Mouse (Mus musculus) midbrain, embryonic 11.5 days (tissue): ENCODE data around the gene Kdm2b. TPM values are rescaled to one million over a fixed set of nuclear protein-coding genes. Genes with fewer than 3 reads are reported as not detected.

Source experiments
- ATAC-seq: fragments of 200-750 bp; cut with Nextera tagmentation; 2 replicates; pipeline ENCODE4 v1.8.0; 2017; ENCODE audit warnings: moderate TSS enrichment, moderate library complexity; ENCODE audit not compliant: low FRiP score
- DNase-seq: peaks from one replicate; pipeline ENCODE4 v3.0.0; 2015; ENCODE audit warnings: low spot score; ENCODE audit errors: missing footprints
- H3K27ac ChIP-seq: fragments of 300-500 bp; sonication (generic); 2 replicates; pipeline ENCODE4 v1.5.1; 2014; ENCODE audit warnings: low read depth, low read length
- H3K27me3 ChIP-seq: fragments of 300-500 bp; sonication (generic); 2 replicates; pipeline ENCODE4 v1.6.1; 2014; ENCODE audit warnings: mild to moderate bottlenecking, low read length, moderate library complexity, mixed read lengths; ENCODE audit not compliant: control insufficient read depth, insufficient read depth
- H3K36me3 ChIP-seq: fragments of 300-500 bp; sonication (generic); 2 replicates; pipeline ENCODE4 v1.6.1; 2014; ENCODE audit warnings: mild to moderate bottlenecking, low read length, moderate library complexity, mixed read lengths; ENCODE audit not compliant: control insufficient read depth, insufficient read depth
- H3K4me1 ChIP-seq: fragments of 300-500 bp; sonication (generic); 2 replicates; pipeline ENCODE4 v1.6.1; 2014; ENCODE audit warnings: low read length; ENCODE audit not compliant: control insufficient read depth, insufficient read depth
- H3K4me2 ChIP-seq: fragments of 300-500 bp; sonication (generic); 2 replicates; pipeline ENCODE4 v1.6.1; 2014; ENCODE audit warnings: mild to moderate bottlenecking, moderate library complexity
- H3K4me3 ChIP-seq: fragments of 300-500 bp; sonication (generic); 2 replicates; pipeline ENCODE4 v1.5.1; 2014; ENCODE audit warnings: low read depth, low read length
- H3K9ac ChIP-seq: fragments of 300-500 bp; sonication (generic); 2 replicates; pipeline ENCODE4 v1.6.1; 2014; ENCODE audit warnings: low read length
- H3K9me3 ChIP-seq: fragments of 300-500 bp; sonication (generic); 2 replicates; pipeline ENCODE4 v1.6.1; 2016; ENCODE audit warnings: low read length; ENCODE audit not compliant: control insufficient read depth
- WGBS: fragments of 180-500 bp; shearing (Covaris S2); extraction: QIAGEN DNeasy Blood & Tissue Kit; methylation state at CpG from one replicate; pipeline ENCODE4 v1.1.7; 2014; 5-methylcytosine and 5-hydroxymethylcytosine counted together
- polyA plus RNA-seq: library from polyadenylated mRNA; unstranded; fragments of >200 nt; fragmentation: Nextera tagmentation; extraction: Ambion mirVana; gene quantifications from 2 replicates; pipeline ENCODE4 v1.2.1, GENCODE M21; 2014

Gene Kdm2b
- polyA plus RNA-seq, 1 experiment from 2014 or later, result 62.4 TPM

- no peaks in the 10 kb centered on the region for H3K36me3 ChIP-seq
- no peaks in the 10 kb centered on the region for H3K9me3 ChIP-seq
- no peaks in the 10 kb centered on the region for H3K27me3 ChIP-seq
- H3K9ac ChIP-seq, result peak overlapping the region; percentile 95
- peak overlapping the region; percentile 89 for H3K4me3 ChIP-seq
- ATAC-seq, result peak; percentile 98
- peaks cover 18% of the 10 kb centered on the region for H3K4me1 ChIP-seq
- DNase-seq, result peak; percentile 99
- WGBS, result under 1% methylated on average over 80 of the region's 120 CpGs
- peak overlapping the region; percentile 89 for H3K27ac ChIP-seq
- H3K4me2 ChIP-seq, result peak overlapping the region; percentile 73
Measured at GRCm38 (mm10) chr5:122899777-122900557, 89.7 kb downstream of the Kdm2b start.

GRCm38 (mm10) chr5:122898963-122899776 is 90.5 kb downstream of the Kdm2b start:
- WGBS, result 5% methylated on average over 45 of the region's 45 CpGs
- DNase-seq (peak; percentile 94), ATAC-seq (no peak; the same call in 1 of the 2 replicates)
- Histone ChIP-seq H3K27ac (peak overlapping the region; percentile 89; the same call in 1 of the 2 replicates), H3K36me3 (no peaks in the 10 kb centered on the region), H3K9ac (peak overlapping the region; percentile 95), H3K4me3 (peak overlapping the region; percentile 89), H3K4me1 (peaks cover 18% of the 10 kb centered on the region), H3K4me2 (peak overlapping the region; percentile 73), H3K27me3 (no peaks in the 10 kb centered on the region), H3K9me3 (no peaks in the 10 kb centered on the region)

GRCm38 (mm10) chr5:122898153-122898552 is 91.5 kb downstream of the Kdm2b start:
- Histone ChIP-seq H3K27me3 (no peaks in the 10 kb centered on the region), H3K27ac (no peak overlapping the region), H3K4me2 (peak overlapping the region; percentile 73; the same call in 1 of the 2 replicates), H3K9me3 (no peaks in the 10 kb centered on the region), H3K4me3 (peak overlapping the region; percentile 89; the same call in 1 of the 2 replicates), H3K4me1 (peaks cover 18% of the 10 kb centered on the region), H3K9ac (no peak overlapping the region), H3K36me3 (no peaks in the 10 kb centered on the region)
- ATAC-seq (no peak), DNase-seq (no peak)
- WGBS, result 86% methylated on average over 6 of the region's 6 CpGs

GRCm38 (mm10) chr5:122894821-122895220 is 94.8 kb downstream of the Kdm2b start:
- Histone ChIP-seq H3K27me3 (no peaks in the 10 kb centered on the region), H3K4me3 (no peak overlapping the region), H3K36me3 (no peaks in the 10 kb centered on the region), H3K27ac (no peak overlapping the region), H3K4me1 (peaks cover 15% of the 10 kb centered on the region), H3K4me2 (no peak overlapping the region), H3K9me3 (no peaks in the 10 kb centered on the region), H3K9ac (0 out of 2 replicates have a peak overlapping the region, but pooled peaks have one; percentile 9)
- 72% methylated on average over 4 of the region's 4 CpGs for WGBS
- DNase-seq (no peak), ATAC-seq (no peak)

- Histone ChIP-seq H3K4me2 (no peak overlapping the region), H3K4me3 (no peak overlapping the region), H3K9me3 (no peaks in the 10 kb centered on the region), H3K27ac (no peak overlapping the region), H3K27me3 (no peaks in the 10 kb centered on the region), H3K36me3 (no peaks in the 10 kb centered on the region), H3K9ac (no peak overlapping the region), H3K4me1 (peaks cover 14% of the 10 kb centered on the region)
- DNase-seq (no peak), ATAC-seq (no peak)
- WGBS, result 91% methylated on average over 5 of the region's 5 CpGs
Measured at GRCm38 (mm10) chr5:122894007-122894637, 95.5 kb downstream of the Kdm2b start.

GRCm38 (mm10) chr5:122893270-122893669 is 96.4 kb downstream of the Kdm2b start:
- Histone ChIP-seq H3K9me3 (no peaks in the 10 kb centered on the region), H3K4me1 (peaks cover 6% of the 10 kb centered on the region; the same call in 1 of the 2 replicates), H3K36me3 (no peaks in the 10 kb centered on the region), H3K4me2 (no peak overlapping the region), H3K9ac (no peak overlapping the region), H3K4me3 (no peak overlapping the region), H3K27ac (no peak overlapping the region), H3K27me3 (no peaks in the 10 kb centered on the region)
- DNase-seq (no peak), ATAC-seq (no peak)
- WGBS, result 94% methylated on average over 6 of the region's 6 CpGs

- Histone ChIP-seq H3K4me3 (no peak overlapping the region), H3K4me2 (no peak overlapping the region), H3K9me3 (no peaks in the 10 kb centered on the region), H3K4me1 (no peaks in the 10 kb centered on the region), H3K9ac (no peak overlapping the region), H3K27ac (no peak overlapping the region), H3K36me3 (no peaks in the 10 kb centered on the region), H3K27me3 (no peaks in the 10 kb centered on the region)
- 71% methylated on average over 2 of the region's 2 CpGs for WGBS
- ATAC-seq (no peak), DNase-seq (no peak)
Measured at GRCm38 (mm10) chr5:122890396-122890795, 99.2 kb downstream of the Kdm2b start.

- Histone ChIP-seq H3K4me1 (no peaks in the 10 kb centered on the region), H3K9ac (no peak overlapping the region), H3K4me2 (no peak overlapping the region), H3K9me3 (no peaks in the 10 kb centered on the region), H3K27ac (no peak overlapping the region; the same call in 1 of the 2 replicates), H3K36me3 (no peaks in the 10 kb centered on the region), H3K4me3 (no peak overlapping the region), H3K27me3 (no peaks in the 10 kb centered on the region)
- DNase-seq (no peak), ATAC-seq (no peak)
- 96% methylated on average over 16 of the region's 16 CpGs for WGBS
Measured at GRCm38 (mm10) chr5:122888612-122889214, 100.9 kb downstream of the Kdm2b start.
